Mouse (Mus musculus) cerebellum, adult 2 months (tissue): ENCODE measurements around the gene Atp6v1e1.

Experiments
- CTCF ChIP-seq: fragments of 200-500 bp; IDR thresholded peaks from 2 replicates; pipeline ENCODE4 v1.5.1; 2011; ENCODE audit warnings: low read depth, mild to moderate bottlenecking, control low read depth, low read length, moderate library complexity, borderline replicate concordance; ENCODE audit not compliant: insufficient read depth
- POLR2A ChIP-seq: fragments of 200-500 bp; IDR thresholded peaks from 2 replicates; pipeline ENCODE4 v1.6.1; 2011; ENCODE audit warnings: low read length, control low read depth, borderline replicate concordance; ENCODE audit not compliant: insufficient read depth

- TF ChIP-seq POLR2A = no peak
- TF ChIP-seq CTCF = no peak
These were observed 61.4 kb downstream of the Atp6v1e1 start for GRCm38 (mm10) chr6:120761151-120761550.
